Mouse (Mus musculus) G1E (cell line): ENCODE results near the gene Sdccag8. TPM values are rescaled to one million over a fixed set of nuclear protein-coding genes. Genes with fewer than 3 reads are reported as not detected.

Experiments
- ATAC-seq: 2 replicates; pipeline ENCODE4 v1.8.0; 2016; ENCODE audit warnings: mild to moderate bottlenecking; ENCODE audit not compliant: insufficient number of reproducible peaks, poor library complexity, low FRiP score, severe bottlenecking; ENCODE audit errors: extremely low read depth
- DNase-seq: peaks from one replicate; pipeline ENCODE4 v3.0.0; 2012; ENCODE audit warnings: low spot score
- H3K27me3 ChIP-seq: 2 replicates; pipeline ENCODE4 v1.6.1; 2012; ENCODE audit warnings: mild to moderate bottlenecking, low read length, inconsistent platforms; ENCODE audit not compliant: insufficient read depth
- H3K36me3 ChIP-seq: replicated peaks from 2 replicates; pipeline ENCODE3; 2012; ENCODE audit warnings: mild to moderate bottlenecking, inconsistent platforms
- H3K4me1 ChIP-seq: 2 replicates; pipeline ENCODE4 v1.6.1; 2012; ENCODE audit warnings: low read depth, low read length, inconsistent platforms, mixed read lengths; ENCODE audit not compliant: insufficient read depth
- H3K4me3 ChIP-seq: 2 replicates; pipeline ENCODE4 v1.5.1; 2012; ENCODE audit warnings: low read depth, mild to moderate bottlenecking, inconsistent platforms, low read length, moderate library complexity, mixed read lengths
- H3K9me3 ChIP-seq: replicated peaks from 2 replicates; pipeline ENCODE4 v1.6.1; 2012; ENCODE audit warnings: inconsistent platforms
- CTCF ChIP-seq: IDR thresholded peaks from 2 replicates; pipeline ENCODE4 v1.5.1; 2012; ENCODE audit warnings: low read depth, low read length, inconsistent platforms, mixed read lengths
- GATA1 ChIP-seq: IDR thresholded peaks from 2 replicates; pipeline ENCODE4 v1.6.1; 2012; ENCODE audit warnings: borderline replicate concordance, low read length, inconsistent platforms, mixed read lengths
- GATA2 ChIP-seq: IDR thresholded peaks from 2 replicates; pipeline ENCODE4 v1.6.1; 2012; ENCODE audit warnings: low read depth, low read length, inconsistent platforms, borderline replicate concordance
- POLR2AphosphoS5 ChIP-seq: IDR thresholded peaks from 2 replicates; pipeline ENCODE4 v1.6.1; 2012; ENCODE audit warnings: low read depth, low read length, inconsistent platforms; ENCODE audit not compliant: insufficient replicate concordance
- TAL1 ChIP-seq: conservative IDR thresholded peaks from 2 replicates; pipeline ENCODE4 v1.6.1; 2012; ENCODE audit warnings: low read depth, low read length, inconsistent platforms, mixed read lengths
- polyA plus RNA-seq: library from polyadenylated mRNA; stranded (reverse); fragments of >175 nt; gene quantifications from 2 replicates; pipeline ENCODE4 v1.2.3, GENCODE M21; 2012
- total RNA-seq, 2 experiments: library from RNA; stranded (forward) in 1 of 2; stranded (reverse) in 1 of 2; fragments of 200-1000 nt in 1 of 2; fragments of >200 nt in 1 of 2; fragmentation: Nextera tagmentation in 1 of 2; gene quantifications; 2 replicates each; pipeline ENCODE4 v1.2.3; 2014 to 2017

Sdccag8 gene
- total and polyA plus RNA-seq, 3 experiments: 2.2 to 19.9 (median 11.9) TPM

DNA sequence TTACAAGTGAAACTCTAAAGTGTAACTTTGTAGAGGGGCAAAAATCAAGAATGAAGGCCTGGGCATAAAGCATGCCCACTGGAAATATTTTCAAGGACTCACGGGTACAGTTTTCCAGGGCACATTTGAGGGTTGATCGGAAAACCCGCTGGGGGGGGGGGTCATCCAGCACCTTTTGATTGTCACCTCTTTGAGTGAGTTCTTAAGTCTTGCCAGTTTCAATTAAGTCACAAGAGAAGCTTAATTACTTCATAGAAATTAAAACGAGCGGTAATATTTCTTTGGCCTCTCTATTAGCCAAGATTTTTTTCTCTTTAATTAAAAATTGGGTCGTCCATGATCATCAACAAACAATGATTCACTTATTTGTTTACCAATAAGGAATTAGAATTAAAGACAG lies 182.8 kb downstream of the Sdccag8 start:
- H3K4me3 ChIP-seq: peak overlapping the region; percentile 52; the same call in 1 of the 2 replicates
- no peaks in the 10 kb centered on the region for H3K9me3 ChIP-seq
- no peak for ATAC-seq
- H3K36me3 ChIP-seq: peaks cover 16% of the 10 kb centered on the region
- no peak for DNase-seq
- no peaks in the 10 kb centered on the region for H3K27me3 ChIP-seq
- TF ChIP-seq TAL1: no peak
- no peak for TF ChIP-seq GATA1
- no peak for TF ChIP-seq POLR2AphosphoS5
- no peak for TF ChIP-seq GATA2
- TF ChIP-seq CTCF: no peak
- peaks cover 42% of the 10 kb centered on the region for H3K4me1 ChIP-seq

DNA sequence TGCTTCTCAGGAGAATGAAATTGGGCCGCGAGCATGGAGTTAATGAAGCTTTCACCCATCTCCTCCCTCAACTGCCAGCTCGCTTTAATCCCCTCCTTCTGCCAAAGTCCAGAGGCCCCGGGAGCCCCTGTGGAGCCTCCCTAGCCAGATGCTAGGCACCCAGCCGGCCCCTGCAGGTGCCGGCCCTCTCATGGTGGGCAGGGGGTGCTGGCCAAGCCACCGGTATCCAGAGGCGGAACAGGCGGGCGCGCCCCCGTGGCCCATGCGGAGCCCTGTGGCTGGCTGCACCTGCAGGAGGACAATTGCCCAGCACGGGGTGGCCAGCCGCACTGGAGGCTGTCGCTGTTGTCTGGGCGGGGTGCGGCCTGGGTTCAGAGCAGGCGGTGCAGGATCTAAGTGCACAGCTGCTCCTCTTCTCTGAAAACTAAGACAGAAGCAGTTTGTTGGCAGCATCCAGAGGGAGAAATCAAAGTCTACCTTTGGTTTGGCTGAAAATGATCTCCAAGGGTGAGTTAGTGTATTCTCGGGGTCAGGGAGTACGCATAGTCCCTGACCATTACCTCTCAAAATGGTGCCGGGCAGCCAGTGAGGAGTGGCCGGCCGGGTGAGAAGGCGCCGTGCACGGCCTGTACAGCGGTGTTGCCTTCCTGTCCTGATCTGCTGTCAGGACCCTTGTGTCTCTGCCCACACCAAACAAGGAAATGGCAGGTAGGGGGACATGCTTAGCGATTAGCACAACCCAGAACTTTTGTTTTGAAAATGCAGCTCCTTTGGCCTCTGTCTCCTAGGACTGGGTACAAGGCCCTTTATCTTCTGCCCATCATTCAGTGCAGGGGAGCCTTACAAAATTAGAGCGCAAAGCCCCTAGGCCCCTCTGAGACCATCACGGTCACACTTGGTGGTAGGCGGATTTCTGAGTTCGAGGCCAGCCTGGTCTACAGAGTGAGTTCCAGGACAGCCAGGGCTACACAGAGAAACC lies 183.5 kb downstream of the Sdccag8 start:
- H3K9me3 ChIP-seq: no peaks in the 10 kb centered on the region
- H3K36me3 ChIP-seq: peaks cover 16% of the 10 kb centered on the region
- no peak for ATAC-seq
- H3K4me3 ChIP-seq: no peak overlapping the region
- H3K27me3 ChIP-seq: 0 out of 2 replicates have a peak, but pooled peaks cover under 1% of the 10 kb centered on the region
- TF ChIP-seq CTCF (no peak), GATA1 (no peak), GATA2 (no peak), TAL1 (no peak), POLR2AphosphoS5 (no peak)
- peaks cover 42% of the 10 kb centered on the region for H3K4me1 ChIP-seq
- peak; percentile 4 for DNase-seq

DNA sequence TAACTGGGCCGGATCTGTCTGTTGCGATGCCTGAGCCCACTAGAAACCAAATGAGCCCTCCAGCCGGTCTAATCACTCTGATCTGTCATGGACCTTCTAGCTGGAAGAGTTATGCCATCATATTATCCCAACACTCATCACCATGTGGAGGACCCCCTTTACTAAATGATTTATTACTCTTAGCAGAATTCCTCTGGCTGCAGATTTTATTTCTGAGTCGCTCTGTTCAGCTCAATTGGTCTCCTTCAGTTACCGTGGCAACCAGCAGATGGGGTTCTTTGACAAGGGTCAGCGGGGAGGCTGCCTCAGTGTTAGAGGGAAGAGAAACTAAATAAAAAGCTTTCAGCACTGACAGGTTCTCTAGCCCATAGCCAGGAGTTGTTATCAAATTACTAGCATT lies 184.6 kb downstream of the Sdccag8 start:
- peaks cover 9% of the 10 kb centered on the region for H3K36me3 ChIP-seq
- no peaks in the 10 kb centered on the region for H3K9me3 ChIP-seq
- ATAC-seq (no peak), DNase-seq (no peak)
- 0 out of 2 replicates have a peak, but pooled peaks cover 2% of the 10 kb centered on the region for H3K27me3 ChIP-seq
- no peak overlapping the region for H3K4me3 ChIP-seq
- H3K4me1 ChIP-seq: peaks cover 40% of the 10 kb centered on the region
- TF ChIP-seq TAL1 (no peak), GATA1 (no peak), POLR2AphosphoS5 (no peak), GATA2 (no peak), CTCF (no peak)

DNA sequence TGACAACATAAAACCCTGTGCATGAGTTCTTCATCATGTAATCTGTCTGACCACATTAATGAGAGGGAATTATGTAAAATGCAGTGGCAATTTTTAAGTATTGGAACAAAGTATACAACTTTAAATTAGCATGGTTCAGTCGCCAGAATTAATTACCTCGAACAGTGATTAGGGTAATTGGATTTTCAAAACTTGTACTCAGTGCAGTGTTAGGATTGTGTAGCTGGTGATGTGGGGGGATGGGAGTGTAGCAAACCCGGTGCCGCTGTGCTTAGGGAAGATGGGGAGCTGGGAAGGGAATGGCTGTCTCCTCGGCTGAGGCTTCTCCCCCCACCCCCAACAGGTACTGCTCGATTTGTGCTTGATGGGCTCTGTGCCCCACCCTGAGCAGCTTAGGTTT lies 188.5 kb downstream of the Sdccag8 start:
- TF ChIP-seq CTCF: no peak
- TF ChIP-seq GATA2: no peak
- no peak for TF ChIP-seq TAL1
- TF ChIP-seq POLR2AphosphoS5: no peak
- TF ChIP-seq GATA1: no peak
- Histone ChIP-seq H3K4me3 (no peak overlapping the region), H3K36me3 (peaks cover 10% of the 10 kb centered on the region), H3K4me1 (peaks cover 14% of the 10 kb centered on the region), H3K27me3 (0 out of 2 replicates have a peak, but pooled peaks cover 2% of the 10 kb centered on the region), H3K9me3 (no peaks in the 10 kb centered on the region)
- DNase-seq (no peak), ATAC-seq (no peak)

DNA sequence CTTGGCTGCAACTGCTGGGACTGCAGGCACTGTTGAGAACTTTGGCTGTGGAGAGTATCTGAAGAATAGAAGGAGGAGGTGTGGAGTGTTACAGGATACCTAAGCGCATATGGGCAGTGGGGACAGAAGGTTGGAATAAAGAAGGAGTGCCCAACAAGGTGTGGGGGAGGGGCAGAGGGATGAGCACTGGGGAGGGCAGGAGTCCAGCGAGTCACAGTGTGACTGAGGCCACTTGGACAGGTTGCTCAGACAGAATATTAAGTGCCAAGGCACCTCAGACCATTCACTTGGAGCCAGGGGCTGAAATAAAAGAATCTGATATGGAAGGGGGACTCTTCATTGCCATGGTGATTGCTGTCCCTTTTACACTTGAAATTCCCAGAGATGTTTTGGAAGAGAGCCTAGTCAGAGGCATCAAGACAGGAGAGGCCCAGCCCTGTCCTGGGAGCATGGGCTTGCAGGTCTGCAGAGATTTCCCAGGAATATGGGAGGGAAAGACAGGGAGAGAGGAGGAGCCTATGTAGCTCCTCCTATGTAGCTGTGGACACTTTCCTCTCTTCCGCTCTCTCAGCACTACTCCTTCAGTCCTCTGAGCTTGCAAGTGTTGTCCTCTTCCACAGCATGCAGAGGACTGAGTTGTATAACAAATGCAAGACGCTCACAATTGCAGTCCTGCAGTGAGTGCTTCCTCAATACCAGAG lies 189.7 kb downstream of the Sdccag8 start:
- 0 out of 2 replicates have a peak, but pooled peaks cover 2% of the 10 kb centered on the region for H3K27me3 ChIP-seq
- H3K4me3 ChIP-seq: no peak overlapping the region
- ATAC-seq (no peak), DNase-seq (no peak)
- no peaks in the 10 kb centered on the region for H3K9me3 ChIP-seq
- H3K4me1 ChIP-seq: peaks cover 16% of the 10 kb centered on the region
- TF ChIP-seq POLR2AphosphoS5 (no peak), GATA2 (no peak), CTCF (no peak), GATA1 (no peak)
- H3K36me3 ChIP-seq: peaks cover 7% of the 10 kb centered on the region

DNA sequence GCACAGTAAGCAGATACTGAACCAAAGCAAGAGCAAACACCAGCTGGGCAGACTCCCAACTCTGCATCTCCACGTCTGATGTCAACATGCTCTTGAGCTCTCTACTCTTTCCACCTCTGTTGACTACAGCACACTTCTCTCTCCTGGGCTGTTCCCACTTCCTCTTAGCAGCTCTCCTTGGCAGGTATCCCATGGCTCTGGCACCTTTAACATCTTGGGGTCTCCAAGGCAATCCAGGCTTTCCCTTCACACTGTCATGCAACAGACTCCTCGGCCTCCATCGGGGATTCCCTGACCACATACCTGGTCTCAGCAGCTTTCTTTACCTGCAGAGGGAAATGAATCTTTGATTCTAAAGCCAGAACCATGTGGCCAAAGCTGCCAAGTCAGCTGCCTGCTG lies 192.9 kb downstream of the Sdccag8 start:
- H3K4me3 ChIP-seq: no peak overlapping the region
- peaks cover 6% of the 10 kb centered on the region; the same call in 1 of the 2 replicates for H3K4me1 ChIP-seq
- H3K36me3 ChIP-seq: peaks cover 12% of the 10 kb centered on the region
- ATAC-seq (no peak), DNase-seq (no peak)
- no peaks in the 10 kb centered on the region for H3K9me3 ChIP-seq
- H3K27me3 ChIP-seq: peaks cover 7% of the 10 kb centered on the region; the same call in 1 of the 2 replicates
- no peak for TF ChIP-seq POLR2AphosphoS5
- no peak for TF ChIP-seq GATA2
- TF ChIP-seq TAL1: no peak
- no peak for TF ChIP-seq GATA1
- no peak for TF ChIP-seq CTCF
